Mouse (Mus musculus) spleen, adult 12 weeks (tissue): ENCODE data around the gene Fn3k.
A peak's percentile ranks its signal among the peaks of the same experiment; 100 is the strongest.

Experiments used
- DNase-seq: peaks from one replicate; pipeline ENCODE4 v3.0.0; 2022; ENCODE audit warnings: low spot score

The Fn3k gene

GRCm38 (mm10) chr11:121434156-121435155 is at the start of gene Fn3k:
Gene Fn3k (plus strand): TSS chr11:121434913.
- peak; percentile 83 for DNase-seq

GRCm38 (mm10) chr11:121387750-121388553 is 46.8 kb upstream of the Fn3k start, which contains the start of gene Rab40b:
Gene Rab40b (minus strand): TSS chr11:121388251.
- peak; percentile 45 for DNase-seq

GRCm38 (mm10) chr11:121388554-121388945 is 46.2 kb upstream of the Fn3k start:
- DNase-seq, result no peak

GRCm38 (mm10) chr11:121390793-121391192 is 43.9 kb upstream of the Fn3k start:
- no peak for DNase-seq

GRCm38 (mm10) chr11:121392405-121392804 is 42.3 kb upstream of the Fn3k start:
- DNase-seq, result no peak

GRCm38 (mm10) chr11:121407366-121408155 is 27.2 kb upstream of the Fn3k start:
- no peak for DNase-seq

- DNase-seq, result no peak
Measured at GRCm38 (mm10) chr11:121414762-121415161, 20.0 kb upstream of the Fn3k start.

- no peak for DNase-seq
Measured at GRCm38 (mm10) chr11:121415351-121415750, 19.4 kb upstream of the Fn3k start.

- no peak for DNase-seq
Measured at GRCm38 (mm10) chr11:121417971-121418370, 16.7 kb upstream of the Fn3k start.

- no peak for DNase-seq
Measured at GRCm38 (mm10) chr11:121418932-121419331, 15.8 kb upstream of the Fn3k start.

GRCm38 (mm10) chr11:121420379-121420778 is 14.3 kb upstream of the Fn3k start:
- no peak for DNase-seq

- DNase-seq, result peak; percentile 97
Measured at GRCm38 (mm10) chr11:121420830-121421552, 13.7 kb upstream of the Fn3k start, which contains the start of gene Fn3krp. Gene Fn3krp (plus strand): TSS chr11:121421401.

- DNase-seq, result no peak
Measured at GRCm38 (mm10) chr11:121421553-121422173, 13.1 kb upstream of the Fn3k start.

- peak; percentile 72 for DNase-seq
Measured at GRCm38 (mm10) chr11:121433397-121433796, 1.3 kb upstream of the Fn3k start.

- DNase-seq, result no peak
Measured at GRCm38 (mm10) chr11:121437236-121437635, 2.5 kb downstream of the Fn3k start.

GRCm38 (mm10) chr11:121439686-121440292 is 5.1 kb downstream of the Fn3k start:
- no peak for DNase-seq

- no peak for DNase-seq
Measured at GRCm38 (mm10) chr11:121441653-121442052, 6.9 kb downstream of the Fn3k start.

- no peak for DNase-seq
Measured at GRCm38 (mm10) chr11:121442076-121442475, 7.4 kb downstream of the Fn3k start.

- no peak for DNase-seq
Measured at GRCm38 (mm10) chr11:121451216-121451726, 16.6 kb downstream of the Fn3k start.
